Mouse (Mus musculus): ENCODE data around the gene Krtcap2. TPM values are rescaled to one million over a fixed set of nuclear protein-coding genes. Genes with fewer than 3 reads are reported as not detected.

The Krtcap2 gene
- polyA plus RNA-seq (2017; shearing (Covaris generic)) = 281 TPM

GRCm38 (mm10) chr3:89245688-89246171, at the start of gene Krtcap2:
Gene Krtcap2, plus strand, starts transcription at chr3:89245966.

GRCm38 (mm10) chr3:89202253-89203141, 43.3 kb upstream of the Krtcap2 start, which contains the start of gene Gba:
Gene Gba, plus strand, starts transcription at chr3:89202928.

GRCm38 (mm10) chr3:89214681-89215411, 30.9 kb upstream of the Krtcap2 start, which contains the start of gene Thbs3:
Gene Thbs3, plus strand, starts transcription at chr3:89215180.

GRCm38 (mm10) chr3:89226900-89227299, 18.9 kb upstream of the Krtcap2 start, which contains the start of gene Mtx1:
Gene Mtx1, minus strand, starts transcription at chr3:89227088.

GRCm38 (mm10) chr3:89228836-89229235, 16.9 kb upstream of the Krtcap2 start, which contains the start of gene Muc1:
Gene Muc1, plus strand, starts transcription at chr3:89229057.

GRCm38 (mm10) chr3:89246261-89247100, 715 bp downstream of the Krtcap2 start, which contains the start of gene Trim46:
Gene Trim46, minus strand, starts transcription at chr3:89246309.

GRCm38 (mm10) chr3:89259076-89259475, 13.3 kb downstream of the Krtcap2 start, which contains the start of gene Dpm3:
Gene Dpm3, plus strand, starts transcription at chr3:89259358.

GRCm38 (mm10) chr3:89270051-89270755, 24.4 kb downstream of the Krtcap2 start, which contains the start of gene Slc50a1:
Gene Slc50a1, minus strand, starts transcription at chr3:89270570.

GRCm38 (mm10) chr3:89280606-89281511, 35.1 kb downstream of the Krtcap2 start, which contains the start of gene Efna1:
Gene Efna1, minus strand, starts transcription at chr3:89281142.

Other genes starting within 250 kb of the Krtcap2 start
- 55.7 TPM for gene Rusc1, start 152.7 kb upstream of the Krtcap2 start, polyA plus RNA-seq (2017; shearing (Covaris generic))
- not detected for gene Gm43738, start 144.9 kb upstream of the Krtcap2 start, polyA plus RNA-seq (2017; shearing (Covaris generic))
- 114 TPM for gene Fdps, start 144.0 kb upstream of the Krtcap2 start, polyA plus RNA-seq (2017; shearing (Covaris generic))
- not detected for gene Pklr, start 109.8 kb upstream of the Krtcap2 start, polyA plus RNA-seq (2017; shearing (Covaris generic))
- 1.4 TPM for gene Hcn3, start 85.8 kb upstream of the Krtcap2 start, polyA plus RNA-seq (2017; shearing (Covaris generic))
- gene Clk2, start 81.2 kb upstream of the Krtcap2 start, polyA plus RNA-seq (2017; shearing (Covaris generic)) = 24.5 TPM
- gene Scamp3, start 68.5 kb upstream of the Krtcap2 start, polyA plus RNA-seq (2017; shearing (Covaris generic)) = 319 TPM
- 240 TPM for gene Fam189b, start 62.8 kb upstream of the Krtcap2 start, polyA plus RNA-seq (2017; shearing (Covaris generic))
- 144 TPM for gene Gba, start 43.0 kb upstream of the Krtcap2 start, polyA plus RNA-seq (2017; shearing (Covaris generic))
- 2.3 TPM for gene Thbs3, start 30.8 kb upstream of the Krtcap2 start, polyA plus RNA-seq (2017; shearing (Covaris generic))
- 151 TPM for gene Mtx1, start 18.9 kb upstream of the Krtcap2 start, polyA plus RNA-seq (2017; shearing (Covaris generic))
- gene Muc1, start 16.9 kb upstream of the Krtcap2 start, polyA plus RNA-seq (2017; shearing (Covaris generic)) = 0.79 TPM
- 4.5 TPM for gene Trim46, start 343 bp downstream of the Krtcap2 start, polyA plus RNA-seq (2017; shearing (Covaris generic))
- 132 TPM for gene Dpm3, start 13.4 kb downstream of the Krtcap2 start, polyA plus RNA-seq (2017; shearing (Covaris generic))
- 288 TPM for gene Slc50a1, start 24.6 kb downstream of the Krtcap2 start, polyA plus RNA-seq (2017; shearing (Covaris generic))
- gene Efna1, start 35.2 kb downstream of the Krtcap2 start, polyA plus RNA-seq (2017; shearing (Covaris generic)) = not detected
- not detected for gene Efna3, start 77.0 kb downstream of the Krtcap2 start, polyA plus RNA-seq (2017; shearing (Covaris generic))
- gene Efna4, start 92.1 kb downstream of the Krtcap2 start, polyA plus RNA-seq (2017; shearing (Covaris generic)) = 0.46 TPM
- gene Adam15, start 104.0 kb downstream of the Krtcap2 start, polyA plus RNA-seq (2017; shearing (Covaris generic)) = 7.2 TPM
- 0.20 TPM for gene Dcst2, start 116.0 kb downstream of the Krtcap2 start, polyA plus RNA-seq (2017; shearing (Covaris generic))
- 1.0 TPM for gene Dcst1, start 119.3 kb downstream of the Krtcap2 start, polyA plus RNA-seq (2017; shearing (Covaris generic))
- gene Zbtb7b, start 148.8 kb downstream of the Krtcap2 start, polyA plus RNA-seq (2017; shearing (Covaris generic)) = 62.0 TPM
- not detected for gene Lenep, start 156.8 kb downstream of the Krtcap2 start, polyA plus RNA-seq (2017; shearing (Covaris generic))
- 69.2 TPM for gene Flad1, start 165.9 kb downstream of the Krtcap2 start, polyA plus RNA-seq (2017; shearing (Covaris generic))
- gene Cks1b, start 172.4 kb downstream of the Krtcap2 start, polyA plus RNA-seq (2017; shearing (Covaris generic)) = 30.0 TPM
- gene Shc1, start 172.5 kb downstream of the Krtcap2 start, polyA plus RNA-seq (2017; shearing (Covaris generic)) = 99.8 TPM
- 25.5 TPM for gene Pygo2, start 184.2 kb downstream of the Krtcap2 start, polyA plus RNA-seq (2017; shearing (Covaris generic))
- gene Pbxip1, start 190.7 kb downstream of the Krtcap2 start, polyA plus RNA-seq (2017; shearing (Covaris generic)) = 175 TPM
- gene Pmvk, start 208.6 kb downstream of the Krtcap2 start, polyA plus RNA-seq (2017; shearing (Covaris generic)) = 27.0 TPM